Mouse (Mus musculus) spleen, adult 10 weeks (tissue): ENCODE measurements around the gene Utp15. TPM values are rescaled to one million over a fixed set of nuclear protein-coding genes. Genes with fewer than 3 reads are reported as not detected.

Experiments used
- polyA plus RNA-seq: library from polyadenylated mRNA; stranded (reverse); fragments of 350-450 nt; fragmentation: Illumina TruSeq; extraction: RNeasy Lipid Tissue Mini Kit (QIAGEN cat#74804); gene quantifications from one replicate; pipeline ENCODE4 v1.2.3, GENCODE M21; 2015; ENCODE audit warnings: low replicate concordance; ENCODE audit not compliant: insufficient read depth

The Utp15 gene
- polyA plus RNA-seq, result 41.0 TPM

GRCm38 (mm10) chr13:98262636-98263457, at the start of gene Utp15, which contains the start of gene Ankra2:
TSS of gene Utp15 (minus strand) at chr13:98263041.
TSS of gene Ankra2 (plus strand) at chr13:98263074.

GRCm38 (mm10) chr13:98279686-98280085, 16.8 kb upstream of the Utp15 start, which contains the start of gene Gm21976:
TSS of gene Gm21976 (plus strand) at chr13:98279887.

DNA sequence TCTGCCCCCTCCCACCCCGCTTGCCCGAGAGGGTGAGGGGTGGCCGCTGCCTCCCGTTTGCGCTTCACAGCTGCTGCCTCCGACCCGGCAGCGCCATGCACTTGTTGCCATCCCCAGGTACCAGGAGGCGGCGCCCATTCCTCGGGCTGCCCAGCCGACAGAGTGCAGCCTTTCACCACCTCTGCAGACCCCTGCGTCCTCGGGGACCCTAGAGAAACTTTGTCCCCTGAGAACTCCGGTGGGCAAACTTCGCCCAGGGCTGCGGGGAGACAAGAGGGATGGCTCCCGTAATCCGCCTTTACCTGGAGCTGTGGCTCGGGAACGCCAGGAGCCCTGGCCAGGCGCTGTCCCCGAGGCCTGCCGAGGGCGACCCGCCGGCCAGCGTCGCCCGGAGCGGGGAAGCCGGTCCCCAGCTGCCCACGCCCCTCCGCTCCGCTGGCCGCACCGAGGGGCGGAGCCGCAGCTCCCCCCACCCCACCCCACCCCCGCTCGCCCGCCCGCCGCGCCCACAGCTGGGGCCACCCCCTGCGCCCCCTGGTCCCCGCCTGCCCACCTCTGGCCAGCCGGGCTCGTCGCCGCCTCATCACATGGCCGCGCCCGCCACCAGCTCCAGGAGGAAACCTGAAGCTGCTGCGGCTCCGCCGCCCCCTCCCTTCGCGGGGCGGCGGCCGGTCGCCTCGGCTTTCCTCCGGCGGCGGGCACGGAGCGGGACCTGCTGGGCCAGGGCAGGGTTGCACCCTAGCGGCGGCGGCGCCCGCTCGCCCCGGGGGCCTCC, 56.9 kb downstream of the Utp15 start, which contains the start of gene Arhgef28:
Gene Arhgef28, minus strand, starts transcription at position 669 of the 775 bp plus-strand sequence.

Other genes with a start within 250 kb of the Utp15 start
- gene Arhgef28, start 56.6 kb downstream of the Utp15 start, polyA plus RNA-seq, result 0.41 TPM
- gene Ankra2, start within 50 bp of the Utp15 start, polyA plus RNA-seq, result 44.9 TPM
- not detected for gene Gm21976, start 16.8 kb upstream of the Utp15 start, polyA plus RNA-seq
- gene Btf3, start 54.0 kb upstream of the Utp15 start, polyA plus RNA-seq, result 854 TPM
- gene Foxd1, start 91.2 kb upstream of the Utp15 start, polyA plus RNA-seq, result not detected
- 0.61 TPM for gene Gm10320, start 229.0 kb upstream of the Utp15 start, polyA plus RNA-seq